Mouse (Mus musculus) heart, embryonic 14.5 days (tissue): ENCODE measurements around the gene Zdhhc11. TPM values are rescaled to one million over a fixed set of nuclear protein-coding genes. Genes with fewer than 3 reads are reported as not detected.
A peak's percentile ranks its signal among the peaks of the same experiment; 100 is the strongest.

Experiments used
- ATAC-seq: fragments of 200-750 bp; cut with Nextera tagmentation; 2 replicates; pipeline ENCODE4 v1.8.0; 2017; ENCODE audit warnings: low read depth, moderate TSS enrichment; ENCODE audit not compliant: insufficient number of reproducible peaks, insufficient read depth, low FRiP score
- H3K27ac ChIP-seq, 2 experiments: fragments of 200-500 bp in 1 of 2; fragments of 300-500 bp in 1 of 2; sonication (generic) in 1 of 2; replicated peaks in 1 of 2; 2 replicates each; pipeline ENCODE4 v1.5.1; 2012 to 2014; ENCODE audit warnings: low read depth in 2 of 2, low read length in 2 of 2, control low read depth in 1 of 2, mild to moderate bottlenecking in 1 of 2, mixed read lengths in 1 of 2; ENCODE audit not compliant: control insufficient read depth in 1 of 2, insufficient read depth in 1 of 2
- H3K27me3 ChIP-seq: fragments of 300-500 bp; sonication (generic); 2 replicates; pipeline ENCODE4 v1.6.1; 2014; ENCODE audit warnings: mild to moderate bottlenecking, low read length, control low read depth; ENCODE audit not compliant: control insufficient read depth, insufficient read depth
- H3K36me3 ChIP-seq: fragments of 300-500 bp; sonication (generic); 2 replicates; pipeline ENCODE4 v1.6.1; 2014; ENCODE audit warnings: mild to moderate bottlenecking, control low read depth, low read length, mixed read lengths; ENCODE audit not compliant: control insufficient read depth, insufficient read depth
- H3K4me1 ChIP-seq, 2 experiments: fragments of 200-500 bp in 1 of 2; fragments of 300-500 bp in 1 of 2; sonication (generic) in 1 of 2; 2 replicates each; pipeline ENCODE4 v1.6.1; 2012 to 2014; ENCODE audit warnings: low read length in 2 of 2, control low read depth in 1 of 2, mixed read lengths in 1 of 2; ENCODE audit not compliant: control insufficient read depth in 2 of 2, insufficient read depth in 2 of 2
- H3K4me2 ChIP-seq: fragments of 300-500 bp; sonication (generic); 2 replicates; pipeline ENCODE4 v1.6.1; 2014; ENCODE audit warnings: mild to moderate bottlenecking, low read length
- H3K4me3 ChIP-seq, 2 experiments: fragments of 200-500 bp in 1 of 2; fragments of 300-500 bp in 1 of 2; sonication (generic) in 1 of 2; 2 replicates each; pipeline ENCODE4 v1.5.1; 2012 to 2014; ENCODE audit warnings: low read length in 2 of 2, mild to moderate bottlenecking in 2 of 2, control low read depth in 1 of 2, low read depth in 1 of 2, moderate library complexity in 1 of 2; ENCODE audit not compliant: control insufficient read depth in 1 of 2, insufficient read depth in 1 of 2
- H3K9ac ChIP-seq: fragments of 300-500 bp; sonication (generic); 2 replicates; pipeline ENCODE4 v1.6.1; 2014; ENCODE audit warnings: mild to moderate bottlenecking, low read length
- H3K9me3 ChIP-seq: fragments of 300-500 bp; sonication (generic); 2 replicates; pipeline ENCODE4 v1.6.1; 2016; ENCODE audit warnings: low read length, control low read depth; ENCODE audit not compliant: control insufficient read depth
- WGBS: fragments of 180-500 bp; shearing (Covaris S2); extraction: QIAGEN DNeasy Blood & Tissue Kit; methylation state at CpG from one replicate; pipeline ENCODE4 v1.1.7; 2014; 5-methylcytosine and 5-hydroxymethylcytosine counted together
- polyA plus RNA-seq: library from polyadenylated mRNA; unstranded; fragments of >200 nt; fragmentation: Nextera tagmentation; extraction: Ambion mirVana; gene quantifications from 2 replicates; pipeline ENCODE4 v1.2.1, GENCODE M21; 2014

Gene Zdhhc11
- not detected in 2 replicates for polyA plus RNA-seq

GRCm38 (mm10) chr13:73963551-73963950 lies at the start of gene Zdhhc11:
TSS of gene Zdhhc11 (plus strand) at chr13:73963851.
- ATAC-seq, result no peak
- no peak within 1 kb of the TSS for H3K27ac ChIP-seq
- 85% methylated on average over 5 of the region's 5 CpGs for WGBS

GRCm38 (mm10) chr13:73932201-73932600 lies 31.4 kb upstream of the Zdhhc11 start:
- Histone ChIP-seq H3K36me3 (peaks cover 72% of the 10 kb centered on the region), H3K4me2 (no peak overlapping the region), H3K4me3 (no peak overlapping the region), H3K4me1 (peaks cover 0 to 7% of the 10 kb centered on the region in 2 experiments; a peak in 1 of 4 replicates), H3K9ac (no peak overlapping the region), H3K27me3 (no peaks in the 10 kb centered on the region), H3K27ac (no peak overlapping the region), H3K9me3 (no peaks in the 10 kb centered on the region)
- ATAC-seq, result no peak
- WGBS, result 84% methylated on average over 10 of the region's 10 CpGs

More at GRCm38 (mm10) chr13:73963551-73963950, at the start of gene Zdhhc11:
- Histone ChIP-seq H3K4me1 (no peaks in the 10 kb centered on the region), H3K27me3 (no peaks in the 10 kb centered on the region), H3K36me3 (peaks cover 38% of the 10 kb centered on the region), H3K4me2 (no peak within 1 kb of the TSS), H3K9me3 (no peaks in the 10 kb centered on the region), H3K9ac (no peak within 1 kb of the TSS), H3K4me3 (no peak within 1 kb of the TSS)

GRCm38 (mm10) chr13:73936938-73937320 lies 26.7 kb upstream of the Zdhhc11 start:
- Histone ChIP-seq H3K4me2 (peak overlapping the region; percentile 78), H3K4me3 (peak overlapping the region; percentile 81 to 95), H3K4me1 (peaks cover 3 to 14% of the 10 kb centered on the region in 2 experiments; a peak in 2 of 4 replicates), H3K36me3 (peaks cover 60% of the 10 kb centered on the region), H3K9ac (peak overlapping the region; percentile 82), H3K9me3 (no peaks in the 10 kb centered on the region), H3K27me3 (no peaks in the 10 kb centered on the region), H3K27ac (peak overlapping the region in 1 of 2 experiments; percentile 83; a peak in 3 of 4 replicates)
- WGBS, result 14% methylated on average over 5 of the region's 5 CpGs
- no peak for ATAC-seq

GRCm38 (mm10) chr13:73937321-73938176 lies 26.1 kb upstream of the Zdhhc11 start, which contains the start of the genes Trip13 and Brd9:
TSS of gene Trip13 (minus strand) at chr13:73937784.
TSS of gene Brd9 (plus strand) at chr13:73937811.
- Histone ChIP-seq H3K4me2 (peak within 1 kb of the TSS; percentile 78), H3K9me3 (no peaks in the 10 kb centered on the region), H3K9ac (peak within 1 kb of the TSS; percentile 82), H3K36me3 (peaks cover 60% of the 10 kb centered on the region), H3K4me3 (peak within 1 kb of the TSS; percentile 81 to 95), H3K27ac (peak within 1 kb of the TSS; percentile 81 to 83), H3K4me1 (peaks cover 3 to 14% of the 10 kb centered on the region in 2 experiments; a peak in 2 of 4 replicates), H3K27me3 (no peaks in the 10 kb centered on the region)
- peak; percentile 93 for ATAC-seq
- under 1% methylated on average over 82 of the region's 82 CpGs for WGBS

GRCm38 (mm10) chr13:73938177-73938560 lies 25.5 kb upstream of the Zdhhc11 start:
- Histone ChIP-seq H3K4me2 (peak overlapping the region; percentile 78), H3K27me3 (no peaks in the 10 kb centered on the region), H3K36me3 (peaks cover 63% of the 10 kb centered on the region), H3K9me3 (no peaks in the 10 kb centered on the region), H3K4me3 (peak overlapping the region; percentile 81 to 95), H3K27ac (peak overlapping the region; percentile 81 to 83; a peak in 3 of 4 replicates), H3K4me1 (peaks cover 3 to 14% of the 10 kb centered on the region in 2 experiments; a peak in 2 of 4 replicates), H3K9ac (peak overlapping the region; percentile 82)
- ATAC-seq, result no peak
- WGBS, result 37% methylated on average over 13 of the region's 13 CpGs

- no peak for ATAC-seq
- H3K4me2 ChIP-seq, result no peak overlapping the region
- H3K9ac ChIP-seq, result no peak overlapping the region
- no peaks in the 10 kb centered on the region for H3K9me3 ChIP-seq
- H3K36me3 ChIP-seq, result peaks cover 70% of the 10 kb centered on the region
- 96% methylated on average over 5 of the region's 5 CpGs for WGBS
- peaks cover 3 to 14% of the 10 kb centered on the region in 2 experiments; a peak in 2 of 4 replicates for H3K4me1 ChIP-seq
- no peaks in the 10 kb centered on the region for H3K27me3 ChIP-seq
- H3K4me3 ChIP-seq, result no peak overlapping the region
- no peak overlapping the region for H3K27ac ChIP-seq
Measured at GRCm38 (mm10) chr13:73939101-73939500, 24.6 kb upstream of the Zdhhc11 start.

DNA sequence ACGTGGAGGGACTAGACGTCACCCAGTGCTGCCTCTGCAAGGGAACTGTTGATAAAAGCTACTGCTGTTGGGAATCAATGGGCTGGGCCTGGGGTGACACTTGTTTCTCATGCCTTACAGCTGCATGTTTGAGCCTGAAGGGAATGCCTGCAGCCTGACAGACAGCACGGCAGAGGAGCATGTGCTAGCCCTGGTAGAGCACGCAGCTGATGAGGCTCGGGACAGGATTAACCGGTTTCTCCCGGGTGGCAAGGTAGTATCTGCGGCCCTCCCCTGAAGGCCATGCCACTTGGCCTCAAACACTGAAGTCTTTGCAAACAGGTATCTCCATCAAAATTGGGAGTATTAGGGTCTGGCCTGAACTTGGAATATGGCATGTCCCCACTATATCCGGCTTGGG lies 19.0 kb upstream of the Zdhhc11 start:
- ATAC-seq, result no peak
- no peak overlapping the region for H3K4me3 ChIP-seq
- no peak overlapping the region for H3K4me2 ChIP-seq
- H3K9ac ChIP-seq, result no peak overlapping the region
- 89% methylated on average over 9 of the region's 9 CpGs for WGBS
- H3K9me3 ChIP-seq, result no peaks in the 10 kb centered on the region
- H3K27ac ChIP-seq, result no peak overlapping the region
- H3K36me3 ChIP-seq, result peaks cover 99% of the 10 kb centered on the region
- H3K27me3 ChIP-seq, result no peaks in the 10 kb centered on the region
- H3K4me1 ChIP-seq, result no peaks in the 10 kb centered on the region
